Mouse (Mus musculus) mouse trophoblast stem cell (cell line): ENCODE data around the gene Adamtsl5.

Experiments used
- in situ Hi-C, 2 experiments: fragments of 300-500 bp; cut with MseI, MboI; formaldehyde crosslinking; loops; 2 replicates in 1 of 2; 3 replicates in 1 of 2; pipeline ENCODE4 v1.15.1; 2025

Gene Adamtsl5

GRCm38 (mm10) chr10:80342749-80343424 is 5.3 kb downstream of the Adamtsl5 start:
- in situ Hi-C loops: no loop called here

GRCm38 (mm10) chr10:80342305-80342748 is 5.9 kb downstream of the Adamtsl5 start:
- in situ Hi-C loops: no loop called here

- in situ Hi-C loops: no loop called here
These were observed 6.5 kb downstream of the Adamtsl5 start for GRCm38 (mm10) chr10:80341491-80342304.

GRCm38 (mm10) chr10:80341026-80341425 is 7.2 kb downstream of the Adamtsl5 start:
- in situ Hi-C loops: no loop called here

- in situ Hi-C loops: no loop called here
These were observed 8.1 kb downstream of the Adamtsl5 start for GRCm38 (mm10) chr10:80339941-80340750.

GRCm38 (mm10) chr10:80336263-80336662 is 11.9 kb downstream of the Adamtsl5 start:
- in situ Hi-C loops: no loop called here

- in situ Hi-C loops: no loop called here
These were observed 15.7 kb downstream of the Adamtsl5 start for GRCm38 (mm10) chr10:80332525-80332989.

- in situ Hi-C loops: no loop called here
These were observed 16.3 kb downstream of the Adamtsl5 start for GRCm38 (mm10) chr10:80331636-80332524.

GRCm38 (mm10) chr10:80330888-80331287 is 17.3 kb downstream of the Adamtsl5 start:
- in situ Hi-C loops: no loop called here

- in situ Hi-C loops: no loop called here
These were observed 18.1 kb downstream of the Adamtsl5 start for GRCm38 (mm10) chr10:80330084-80330483.

- in situ Hi-C loops: no loop called here
These were observed 18.7 kb downstream of the Adamtsl5 start, which contains the start of the genes Pcsk4 and Reep6 for GRCm38 (mm10) chr10:80329273-80330081. Gene Pcsk4, minus strand, starts transcription at chr10:80329498. Gene Reep6, plus strand, starts transcription at chr10:80329953.

GRCm38 (mm10) chr10:80325045-80325444 is 23.2 kb downstream of the Adamtsl5 start:
- in situ Hi-C loops: no loop called here

- in situ Hi-C loops: no loop called here
These were observed 23.8 kb downstream of the Adamtsl5 start for GRCm38 (mm10) chr10:80324120-80325037.

- in situ Hi-C loops: no loop called here
These were observed 24.7 kb downstream of the Adamtsl5 start for GRCm38 (mm10) chr10:80323261-80324119.

GRCm38 (mm10) chr10:80322811-80323211 is 25.4 kb downstream of the Adamtsl5 start:
- in situ Hi-C loops: no loop called here

GRCm38 (mm10) chr10:80321670-80322581 is 26.3 kb downstream of the Adamtsl5 start:
- in situ Hi-C loops: no loop called here
